Mouse (Mus musculus) liver, embryonic 14.5 days (tissue): ENCODE data around the gene Spats2.

Experiments
- CTCF ChIP-seq: IDR thresholded peaks from 2 replicates; pipeline ENCODE4 v1.5.1; 2016; ENCODE audit warnings: antibody characterized with exemption, low read depth, control low read depth
- EP300 ChIP-seq: IDR thresholded peaks from 2 replicates; pipeline ENCODE4 v1.6.1; 2016; ENCODE audit warnings: antibody characterized with exemption, low read depth

DNA sequence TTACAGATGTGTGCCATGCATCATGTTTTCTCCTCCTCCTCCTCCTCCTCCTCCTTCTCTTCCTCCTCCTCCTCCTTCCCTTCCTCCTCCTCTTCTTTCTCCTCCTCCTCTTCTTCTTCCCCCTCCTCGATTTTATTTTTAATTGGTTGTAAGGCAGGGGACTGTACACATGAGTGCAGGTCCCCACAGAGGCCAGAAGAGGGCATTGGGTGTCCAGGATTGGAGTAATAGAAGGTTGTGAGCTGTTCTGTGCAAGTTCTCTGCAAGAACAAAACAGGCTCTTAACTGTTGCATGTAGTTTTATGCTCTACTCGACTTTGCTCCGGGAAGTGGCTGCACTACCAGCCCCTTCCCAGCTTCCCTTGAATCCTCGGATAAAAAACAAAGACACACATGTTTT is 114.4 kb downstream of the Spats2 start:
- TF ChIP-seq CTCF (peak; percentile 42; the same call in 1 of the 2 replicates), EP300 (no peak)
